Mouse (Mus musculus) liver, embryonic 14.5 days (tissue): Measurements from ENCODE around the gene Btc. TPM values are rescaled to one million over a fixed set of nuclear protein-coding genes. Genes with fewer than 3 reads are reported as not detected.

Experiments
- ATAC-seq: fragments of 200-750 bp; cut with Nextera tagmentation; 2 replicates; pipeline ENCODE4 v1.8.0; 2017; ENCODE audit warnings: moderate number of reproducible peaks, mild to moderate bottlenecking, moderate library complexity; ENCODE audit not compliant: insufficient read depth
- DNase-seq, 3 experiments: peaks; one replicate each; pipeline ENCODE4 v3.0.0-alpha.2; 2012 to 2013; ENCODE audit warnings: low read depth in 3 of 3, low spot score in 3 of 3
- H3K27ac ChIP-seq: fragments of 300-500 bp; sonication (generic); 2 replicates; pipeline ENCODE4 v1.5.1; 2014; ENCODE audit warnings: moderate library complexity, mild to moderate bottlenecking, control low read depth, inconsistent platforms
- H3K27me3 ChIP-seq: fragments of 300-500 bp; sonication (generic); 2 replicates; pipeline ENCODE4 v1.6.1; 2014; ENCODE audit warnings: mild to moderate bottlenecking, low read length, moderate library complexity; ENCODE audit not compliant: control insufficient read depth, insufficient read depth
- H3K36me3 ChIP-seq: fragments of 300-500 bp; sonication (generic); replicated peaks from 2 replicates; pipeline ENCODE4 v1.6.1; 2014; ENCODE audit warnings: low read depth; ENCODE audit not compliant: control insufficient read depth, insufficient read depth
- H3K4me1 ChIP-seq, 2 experiments: fragments of 200-500 bp in 1 of 2; fragments of 300-500 bp in 1 of 2; sonication (generic) in 1 of 2; replicated peaks; 2 replicates each; pipeline ENCODE4 v1.6.1; 2012 to 2014; ENCODE audit warnings: antibody characterized with exemption in 1 of 2, inconsistent platforms in 1 of 2, low read length in 1 of 2; ENCODE audit not compliant: control insufficient read depth in 2 of 2, insufficient read depth in 2 of 2
- H3K4me2 ChIP-seq: fragments of 300-500 bp; sonication (generic); 2 replicates; pipeline ENCODE4 v1.6.1; 2014; ENCODE audit warnings: low read depth, mild to moderate bottlenecking, control low read depth, moderate library complexity
- H3K4me3 ChIP-seq, 2 experiments: fragments of 200-500 bp in 1 of 2; fragments of 300-500 bp in 1 of 2; sonication (generic) in 1 of 2; 2 replicates each; pipeline ENCODE4 v1.5.1; 2012 to 2014; ENCODE audit warnings: low read depth in 2 of 2, low read length in 2 of 2, mild to moderate bottlenecking in 2 of 2, control low read depth in 1 of 2, inconsistent platforms in 1 of 2, moderate library complexity in 1 of 2; ENCODE audit not compliant: insufficient read depth in 1 of 2
- H3K9ac ChIP-seq: fragments of 300-500 bp; sonication (generic); replicated peaks from 2 replicates; pipeline ENCODE4 v1.6.1; 2014; ENCODE audit warnings: mild to moderate bottlenecking, control low read depth, moderate library complexity
- H3K9me3 ChIP-seq: fragments of 300-500 bp; sonication (generic); 2 replicates; pipeline ENCODE4 v1.6.1; 2016; ENCODE audit warnings: low read length, mixed read lengths; ENCODE audit not compliant: control insufficient read depth
- CTCF ChIP-seq: IDR thresholded peaks from 2 replicates; pipeline ENCODE4 v1.5.1; 2016; ENCODE audit warnings: antibody characterized with exemption, low read depth, control low read depth
- EP300 ChIP-seq: IDR thresholded peaks from 2 replicates; pipeline ENCODE4 v1.6.1; 2016; ENCODE audit warnings: antibody characterized with exemption, low read depth
- WGBS: fragments of 180-500 bp; shearing (Covaris S2); extraction: QIAGEN DNeasy Blood & Tissue Kit; methylation state at CpG from one replicate; pipeline ENCODE4 v1.1.7; 2014; ENCODE audit not compliant: insufficient replicate concordance; 5-methylcytosine and 5-hydroxymethylcytosine counted together
- polyA plus RNA-seq, 2 experiments: library from polyadenylated mRNA; depleted of rRNA in 1 of 2; stranded (reverse) in 1 of 2; unstranded in 1 of 2; fragments of >200 nt; fragmentation: Nextera tagmentation in 1 of 2; extraction: Ambion mirVana in 1 of 2; gene quantifications; 2 replicates each; pipeline versions ENCODE4 v1.2.1 to v1.2.3; 2012 to 2014

The Btc gene
- polyA plus RNA-seq, 2 experiments = 0.23 to 0.38 TPM

DNA sequence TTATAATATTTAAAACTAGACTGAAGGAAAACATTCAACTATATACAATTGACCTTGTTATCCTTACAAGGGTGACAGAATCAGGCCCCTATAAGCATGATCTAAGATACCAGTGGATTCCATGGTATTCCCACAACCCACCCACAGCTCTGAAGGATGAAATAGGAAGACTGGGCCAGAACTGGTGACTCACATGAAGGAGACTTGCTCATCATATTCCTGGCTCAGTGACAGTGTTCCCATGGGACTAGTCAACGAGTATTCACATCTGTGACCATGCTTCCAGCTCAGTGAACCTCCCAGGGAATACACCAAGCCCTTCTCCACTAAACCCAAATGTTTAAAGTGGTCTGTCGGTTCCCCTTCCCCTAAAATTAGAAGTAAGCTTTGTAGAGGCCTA, 27.3 kb downstream of the Btc start:
- Histone ChIP-seq H3K4me3 (no peak overlapping the region), H3K27ac (no peak overlapping the region), H3K9me3 (no peaks in the 10 kb centered on the region), H3K36me3 (no peaks in the 10 kb centered on the region), H3K9ac (no peak overlapping the region), H3K4me1 (no peaks in the 10 kb centered on the region), H3K4me2 (no peak overlapping the region), H3K27me3 (no peaks in the 10 kb centered on the region)
- 34% methylated on average over 2 of the region's 2 CpGs for WGBS
- TF ChIP-seq EP300 = no peak
- DNase-seq = no peak
- ATAC-seq = no peak

- DNase-seq (no peak), ATAC-seq (no peak)
- TF ChIP-seq EP300 (no peak), CTCF (no peak)
- Histone ChIP-seq H3K36me3 (no peaks in the 10 kb centered on the region), H3K27me3 (no peaks in the 10 kb centered on the region), H3K4me2 (no peak overlapping the region), H3K4me1 (no peaks in the 10 kb centered on the region), H3K4me3 (no peak overlapping the region), H3K9me3 (no peaks in the 10 kb centered on the region), H3K27ac (no peak overlapping the region), H3K9ac (no peak overlapping the region)
- 80% methylated on average over 13 of the region's 13 CpGs for WGBS
Observed at GRCm38 (mm10) chr5:91368061-91368565, 34.7 kb downstream of the Btc start.

GRCm38 (mm10) chr5:91366925-91367324, 35.9 kb downstream of the Btc start:
- H3K27ac ChIP-seq = no peak overlapping the region
- no peak for DNase-seq
- no peak overlapping the region for H3K4me3 ChIP-seq
- H3K36me3 ChIP-seq = no peaks in the 10 kb centered on the region
- ATAC-seq = no peak
- 77% methylated on average over 10 of the region's 10 CpGs for WGBS
- no peak overlapping the region for H3K4me2 ChIP-seq
- no peaks in the 10 kb centered on the region for H3K9me3 ChIP-seq
- H3K27me3 ChIP-seq = no peaks in the 10 kb centered on the region
- TF ChIP-seq CTCF (no peak), EP300 (no peak)
- H3K9ac ChIP-seq = no peak overlapping the region
- no peaks in the 10 kb centered on the region for H3K4me1 ChIP-seq

GRCm38 (mm10) chr5:91363274-91363991, 39.4 kb downstream of the Btc start:
- H3K27ac ChIP-seq = no peak overlapping the region
- ATAC-seq (no peak), DNase-seq (no peak)
- no peaks in the 10 kb centered on the region for H3K36me3 ChIP-seq
- no peaks in the 10 kb centered on the region for H3K27me3 ChIP-seq
- no peak overlapping the region for H3K4me2 ChIP-seq
- WGBS = 73% methylated on average over 6 of the region's 6 CpGs
- TF ChIP-seq EP300 (no peak), CTCF (no peak)
- H3K4me1 ChIP-seq = no peaks in the 10 kb centered on the region
- H3K9me3 ChIP-seq = no peaks in the 10 kb centered on the region
- no peak overlapping the region for H3K4me3 ChIP-seq
- no peak overlapping the region for H3K9ac ChIP-seq

- H3K9me3 ChIP-seq = no peaks in the 10 kb centered on the region
- no peak overlapping the region for H3K9ac ChIP-seq
- no peak overlapping the region for H3K27ac ChIP-seq
- no peak for ATAC-seq
- H3K4me2 ChIP-seq = no peak overlapping the region
- H3K27me3 ChIP-seq = no peaks in the 10 kb centered on the region
- no peak overlapping the region for H3K4me3 ChIP-seq
- no peak for TF ChIP-seq EP300
- no peak for TF ChIP-seq CTCF
- no peak for DNase-seq
- H3K4me1 ChIP-seq = no peaks in the 10 kb centered on the region
- no peaks in the 10 kb centered on the region for H3K36me3 ChIP-seq
- WGBS = 57% methylated on average over 5 of the region's 5 CpGs
Observed at GRCm38 (mm10) chr5:91352645-91353044, 50.1 kb downstream of the Btc start.
